Mouse (Mus musculus): ENCODE data around the gene Hip1r.

The Hip1r gene

GRCm38 (mm10) chr5:123974179-123974485 lies 704 bp downstream of the Hip1r start:
- no peak for DNase-seq (ENCODE audit: low read depth, low spot score)

GRCm38 (mm10) chr5:123974616-123975111 lies 1.2 kb downstream of the Hip1r start:
- no peak for DNase-seq (ENCODE audit: low read depth, low spot score)

- no peak for DNase-seq (ENCODE audit: low read depth, low spot score)
Observed at GRCm38 (mm10) chr5:123975668-123976180, 2.3 kb downstream of the Hip1r start.

- no peak for DNase-seq (ENCODE audit: low read depth, low spot score)
Observed at GRCm38 (mm10) chr5:123977231-123977630, 3.8 kb downstream of the Hip1r start.

- no peak for DNase-seq (ENCODE audit: low read depth, low spot score)
Observed at GRCm38 (mm10) chr5:123978131-123978530, 4.7 kb downstream of the Hip1r start.

GRCm38 (mm10) chr5:123979221-123979979 lies 6.0 kb downstream of the Hip1r start:
- DNase-seq (ENCODE audit: low read depth, low spot score) = no peak

- no peak for DNase-seq (ENCODE audit: low read depth, low spot score)
Observed at GRCm38 (mm10) chr5:123979980-123980369, 6.5 kb downstream of the Hip1r start.

- no peak for DNase-seq (ENCODE audit: low read depth, low spot score)
Observed at GRCm38 (mm10) chr5:123980521-123981249, 7.3 kb downstream of the Hip1r start.

- no peak for DNase-seq (ENCODE audit: low read depth, low spot score)
Observed at GRCm38 (mm10) chr5:123981250-123981554, 7.8 kb downstream of the Hip1r start.

GRCm38 (mm10) chr5:123982838-123983237 lies 9.4 kb downstream of the Hip1r start:
- DNase-seq (ENCODE audit: low read depth, low spot score) = no peak

GRCm38 (mm10) chr5:123985434-123985833 lies 12.0 kb downstream of the Hip1r start:
- DNase-seq (ENCODE audit: low read depth, low spot score) = no peak

- DNase-seq (ENCODE audit: low read depth, low spot score) = no peak
Observed at GRCm38 (mm10) chr5:123986925-123987324, 13.5 kb downstream of the Hip1r start.

GRCm38 (mm10) chr5:123987511-123987910 lies 14.1 kb downstream of the Hip1r start:
- no peak for DNase-seq (ENCODE audit: low read depth, low spot score)

- DNase-seq (ENCODE audit: low read depth, low spot score) = no peak
Observed at GRCm38 (mm10) chr5:123989941-123990885, 16.8 kb downstream of the Hip1r start.

- DNase-seq (ENCODE audit: low read depth, low spot score) = no peak
Observed at GRCm38 (mm10) chr5:123991321-123991720, 17.9 kb downstream of the Hip1r start.

- no peak for DNase-seq (ENCODE audit: low read depth, low spot score)
Observed at GRCm38 (mm10) chr5:123992193-123992637, 18.8 kb downstream of the Hip1r start.

GRCm38 (mm10) chr5:123992794-123993193 lies 19.4 kb downstream of the Hip1r start:
- DNase-seq (ENCODE audit: low read depth, low spot score) = peak; percentile 72

- no peak for DNase-seq (ENCODE audit: low read depth, low spot score)
Observed at GRCm38 (mm10) chr5:123993263-123994036, 20.0 kb downstream of the Hip1r start.

GRCm38 (mm10) chr5:123994468-123994867 lies 21.0 kb downstream of the Hip1r start:
- no peak for DNase-seq (ENCODE audit: low read depth, low spot score)

GRCm38 (mm10) chr5:123995388-123995787 lies 22.0 kb downstream of the Hip1r start:
- DNase-seq (ENCODE audit: low read depth, low spot score) = no peak

GRCm38 (mm10) chr5:123996194-123996593 lies 22.8 kb downstream of the Hip1r start:
- peak; percentile 79 for DNase-seq (ENCODE audit: low read depth, low spot score)
